Mouse (Mus musculus) cerebellum, adult 9-10 months (tissue): ENCODE measurements around the gene Klhdc9.

ENCODE experiments used
- DNase-seq: peaks from one replicate; pipeline ENCODE4 v3.0.0; 2022

Klhdc9 gene

DNA sequence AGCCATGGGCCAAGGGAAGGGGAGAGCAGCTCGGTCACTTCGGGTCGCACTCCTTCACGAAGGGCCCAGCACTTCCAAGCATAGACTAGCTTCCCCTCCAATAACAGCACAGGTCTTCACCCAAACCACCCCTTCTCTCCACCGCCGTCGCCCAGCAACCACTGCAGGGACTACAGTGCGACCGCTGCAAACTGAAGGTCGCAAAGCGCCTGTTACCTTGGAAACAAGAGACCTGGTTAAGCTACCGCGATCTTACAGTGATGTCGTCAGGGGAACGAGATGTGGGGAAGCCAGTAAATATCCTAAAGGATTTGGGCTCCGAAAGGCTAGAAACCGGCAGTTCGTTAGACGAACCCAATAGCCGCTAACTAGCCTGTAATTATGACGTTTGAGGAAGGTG is at the start of gene Klhdc9:
Gene Klhdc9 (minus strand): TSS at position 143 of the 400 bp plus-strand sequence.
- peak; percentile 92 for DNase-seq

DNA sequence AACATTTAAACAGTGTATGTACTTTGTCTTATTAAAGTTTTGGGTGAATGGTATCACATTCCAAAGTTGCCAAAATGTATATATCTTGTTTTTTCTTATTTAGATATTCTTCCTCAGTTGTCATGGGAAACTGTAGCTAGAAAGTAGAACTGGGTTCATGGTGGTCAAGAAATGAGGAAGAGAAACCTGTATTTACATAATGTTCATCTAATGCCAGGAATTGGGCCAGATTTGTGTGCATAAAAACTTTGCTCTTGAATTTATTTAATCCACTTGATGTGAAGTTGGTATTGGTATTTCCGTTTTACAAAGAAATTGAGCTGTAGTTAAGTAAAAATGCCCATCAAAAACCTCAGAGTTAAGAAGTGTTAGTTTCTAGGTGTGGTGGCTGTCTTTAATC is 49.6 kb upstream of the Klhdc9 start:
- DNase-seq, result no peak

DNA sequence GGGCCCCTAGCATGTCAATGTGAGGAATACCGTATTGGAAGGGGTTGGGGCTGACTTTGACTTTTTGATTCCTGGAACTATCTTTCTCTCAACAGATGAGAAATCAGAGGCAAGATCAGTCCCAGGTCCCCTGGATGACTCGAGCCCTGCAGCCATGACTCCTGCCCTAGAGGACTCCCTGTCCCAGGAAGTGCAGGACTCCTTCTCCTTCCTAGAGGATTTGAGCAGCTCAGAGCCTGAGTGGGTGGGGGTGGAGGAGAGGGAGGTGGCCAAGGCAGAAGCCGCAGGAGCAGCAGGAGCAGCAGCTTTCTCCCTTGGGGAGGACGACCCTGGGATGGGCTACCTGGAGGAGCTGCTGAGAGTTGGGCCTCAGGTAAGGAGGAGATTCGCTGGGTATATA is 46.7 kb upstream of the Klhdc9 start:
- no peak for DNase-seq

DNA sequence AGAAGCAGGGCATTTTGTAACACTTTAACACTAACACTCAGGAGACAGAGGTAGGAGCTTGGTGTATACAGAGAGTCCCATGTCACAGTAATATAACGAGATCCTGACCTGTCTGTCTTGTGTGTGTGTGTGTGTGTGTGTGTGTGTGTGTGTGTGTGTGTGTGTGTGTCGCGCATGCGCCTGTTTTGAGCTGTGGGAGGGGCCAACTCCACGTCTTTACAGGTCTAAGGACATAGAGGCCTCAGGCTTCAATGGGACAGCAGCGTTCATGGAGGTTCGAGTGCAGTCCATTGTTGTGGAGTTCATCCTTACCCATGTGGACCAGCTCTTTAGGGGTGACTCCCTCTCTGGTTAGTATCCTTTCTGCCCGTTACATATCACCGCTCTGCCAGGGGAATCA is 42.4 kb upstream of the Klhdc9 start:
- no peak for DNase-seq

DNA sequence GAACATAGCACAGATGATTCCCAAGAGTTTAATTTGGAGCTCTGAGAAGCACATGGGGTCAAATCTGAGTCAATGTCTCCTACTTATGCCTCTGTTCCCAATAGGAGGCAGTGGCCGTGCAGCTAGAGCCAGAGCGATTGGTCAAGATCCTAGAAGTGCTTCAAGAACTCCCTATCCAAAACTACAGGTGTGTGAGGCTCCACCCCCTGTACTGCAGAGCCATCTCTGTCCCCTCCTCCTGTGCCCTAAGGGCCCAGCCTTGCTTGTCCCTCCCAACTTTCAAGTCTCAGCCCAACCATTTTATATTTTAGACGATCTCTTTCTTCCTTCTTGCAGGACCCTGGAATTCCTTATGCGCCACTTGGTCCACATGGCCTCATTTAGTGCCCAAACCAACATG is 41.2 kb upstream of the Klhdc9 start:
- no peak for DNase-seq

DNA sequence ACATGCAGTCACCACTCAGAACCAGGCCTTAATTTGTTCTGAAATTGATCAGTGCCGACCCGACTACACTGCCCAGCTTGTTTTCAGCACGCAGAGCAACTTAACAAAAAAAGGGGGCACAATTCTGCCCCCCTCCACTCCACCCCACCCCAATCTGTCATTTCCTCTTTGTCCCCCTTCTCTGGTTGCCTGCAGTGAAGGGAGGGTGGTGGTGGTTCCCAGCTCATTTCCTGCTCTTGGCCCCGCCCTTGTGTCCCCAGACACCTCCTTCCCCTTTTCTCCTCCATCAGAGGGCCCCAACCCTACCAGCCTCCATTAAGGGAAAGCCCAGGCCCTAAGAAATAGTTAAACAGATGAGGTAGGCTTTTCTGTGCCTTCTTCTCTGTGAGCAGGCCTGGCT is 29.5 kb upstream of the Klhdc9 start:
- no peak for DNase-seq

DNA sequence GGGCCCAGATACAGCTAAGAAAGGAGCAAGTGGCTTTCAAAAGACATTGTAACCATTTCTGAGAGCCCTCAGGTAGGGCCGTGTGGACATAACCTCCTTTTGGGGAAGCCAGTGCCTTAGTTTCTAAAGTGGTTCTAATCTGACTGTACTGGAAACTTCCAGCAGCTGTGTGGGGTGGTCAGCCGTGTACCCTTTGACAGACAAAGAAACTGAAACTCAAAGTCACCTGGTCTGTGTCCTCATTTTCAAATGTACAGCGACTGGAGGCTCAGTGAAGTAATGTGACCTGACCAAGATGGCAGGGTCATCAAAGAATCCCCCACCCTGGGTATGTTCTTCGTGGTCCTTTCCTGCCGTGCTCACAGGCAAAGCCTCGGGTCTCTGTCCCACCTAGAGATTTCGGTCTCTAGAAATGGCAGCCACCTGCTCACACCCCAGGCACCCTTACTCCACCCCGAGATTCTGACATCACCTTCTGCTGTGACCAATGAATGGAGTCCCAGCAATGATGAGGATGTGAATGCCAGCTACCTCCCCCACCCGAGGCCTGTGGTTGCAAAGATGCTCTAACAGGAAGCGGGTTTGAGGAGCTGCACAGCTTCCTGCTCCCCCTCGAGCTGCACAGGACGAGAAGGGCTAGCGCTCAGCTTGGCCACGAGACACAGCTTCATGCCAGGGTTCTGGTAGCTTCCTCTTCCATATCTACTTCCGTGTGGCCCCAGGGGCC is 27.9 kb upstream of the Klhdc9 start, which contains the start of gene Arhgap30:
Gene Arhgap30 (plus strand): TSS at position 579 of the 727 bp plus-strand sequence.
- DNase-seq, result no peak

DNA sequence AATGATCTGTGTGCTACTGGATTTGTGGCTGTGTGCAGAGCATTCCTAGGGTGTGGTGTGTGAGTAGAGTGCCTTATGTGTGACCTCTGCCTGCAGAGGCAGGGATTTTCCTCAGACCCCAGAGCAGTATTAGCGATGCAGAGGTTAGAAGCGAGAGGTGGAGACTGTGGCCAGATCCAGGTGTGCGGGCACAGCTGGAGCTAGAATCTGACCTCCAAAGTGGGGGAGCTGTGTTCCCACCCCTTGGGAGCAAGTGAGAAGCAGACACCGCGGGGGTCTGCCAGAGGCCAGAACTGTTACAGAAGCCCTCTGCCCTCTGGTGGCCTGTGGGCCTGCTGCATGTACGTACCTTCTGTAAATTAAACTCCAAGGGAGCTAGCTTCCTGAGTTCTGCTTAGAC is 26.5 kb upstream of the Klhdc9 start:
- DNase-seq, result no peak

DNA sequence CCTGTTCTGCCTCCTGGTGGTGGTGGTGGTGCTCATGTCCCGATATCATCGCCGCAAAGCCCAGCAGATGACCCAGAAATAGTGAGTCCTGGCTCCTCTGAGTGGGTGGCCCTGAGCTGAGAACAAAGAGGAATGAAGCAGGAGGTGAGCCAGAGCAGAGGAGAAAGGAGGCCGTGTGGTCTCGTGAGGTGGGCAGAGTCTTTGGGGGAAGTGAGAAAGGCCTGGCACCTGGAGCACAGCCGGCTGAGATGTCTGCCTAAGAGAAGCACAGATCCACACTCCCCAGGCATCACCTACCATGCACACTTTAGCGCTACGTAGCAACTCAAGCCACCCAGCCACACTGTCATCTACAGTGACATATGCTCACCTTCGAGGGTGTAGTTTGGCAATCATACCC is 24.6 kb upstream of the Klhdc9 start:
- no peak for DNase-seq

DNA sequence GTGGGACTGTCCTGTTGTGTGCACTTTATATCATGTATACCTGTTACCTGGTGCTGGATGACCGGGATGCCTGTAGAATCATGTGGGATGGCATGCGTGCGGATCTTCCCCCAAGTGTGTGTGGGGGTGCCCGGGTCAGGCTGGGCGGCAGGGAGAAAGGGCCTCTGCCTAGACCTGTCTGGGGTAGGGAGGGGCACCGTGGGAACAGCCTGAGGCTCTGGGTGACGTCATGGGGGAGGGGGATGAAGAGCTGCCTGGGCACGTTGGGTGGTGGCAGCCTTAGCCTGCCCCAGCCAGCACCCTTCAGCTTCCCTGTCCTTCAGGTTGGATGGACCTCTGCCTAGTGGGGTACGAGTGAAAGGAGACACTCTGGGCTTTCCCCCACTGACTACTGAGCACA is 23.8 kb upstream of the Klhdc9 start:
- no peak for DNase-seq

DNA sequence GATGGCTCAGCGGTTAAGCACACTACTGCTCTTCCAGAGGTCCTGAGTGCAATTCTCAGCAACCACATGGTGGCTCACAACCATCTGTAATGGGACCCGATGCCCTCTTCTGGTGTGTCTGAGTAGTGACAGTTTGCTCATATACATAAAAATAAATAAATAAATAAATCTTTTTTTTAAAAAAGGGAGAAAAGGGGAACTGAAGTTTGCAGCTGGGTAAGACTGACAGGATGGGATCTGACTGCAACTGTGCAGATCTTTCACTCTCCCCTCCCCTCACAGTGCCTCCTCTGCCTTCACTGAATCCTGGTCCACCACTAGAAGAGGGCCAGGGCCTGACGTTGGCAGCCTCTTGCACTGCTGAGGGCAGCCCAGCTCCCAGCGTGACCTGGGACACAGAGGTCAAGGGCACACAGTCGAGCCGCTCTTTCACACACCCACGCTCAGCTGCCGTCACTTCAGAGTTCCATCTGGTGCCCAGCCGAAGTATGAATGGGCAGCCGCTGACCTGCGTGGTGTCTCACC is 21.6 kb upstream of the Klhdc9 start:
- no peak for DNase-seq

DNA sequence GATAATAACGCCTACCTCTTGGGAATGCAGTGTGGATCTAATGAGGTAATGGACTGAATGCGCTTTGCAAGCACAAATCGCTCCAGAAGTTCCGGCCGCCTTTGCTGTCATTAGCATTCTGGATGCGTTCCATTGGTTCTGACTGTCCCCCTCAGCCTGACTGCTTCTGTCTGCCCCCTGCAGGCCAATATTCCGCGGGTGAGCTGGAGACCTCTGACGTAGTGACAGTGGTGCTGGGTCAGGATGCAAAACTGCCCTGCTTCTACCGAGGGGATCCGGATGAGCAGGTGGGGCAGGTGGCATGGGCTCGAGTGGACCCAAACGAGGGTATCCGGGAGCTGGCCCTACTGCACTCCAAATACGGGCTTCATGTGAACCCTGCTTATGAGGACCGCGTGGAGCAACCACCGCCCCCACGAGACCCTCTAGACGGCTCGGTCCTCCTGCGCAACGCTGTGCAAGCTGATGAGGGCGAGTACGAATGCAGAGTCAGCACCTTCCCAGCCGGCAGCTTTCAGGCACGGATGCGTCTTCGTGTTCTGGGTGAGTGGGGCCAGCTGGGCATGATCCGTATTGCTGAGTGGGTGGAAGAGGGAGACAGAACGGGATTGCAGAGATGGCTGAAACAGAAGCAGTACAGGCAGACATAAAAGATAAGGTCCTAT is 19.5 kb upstream of the Klhdc9 start:
- DNase-seq, result peak; percentile 93

DNA sequence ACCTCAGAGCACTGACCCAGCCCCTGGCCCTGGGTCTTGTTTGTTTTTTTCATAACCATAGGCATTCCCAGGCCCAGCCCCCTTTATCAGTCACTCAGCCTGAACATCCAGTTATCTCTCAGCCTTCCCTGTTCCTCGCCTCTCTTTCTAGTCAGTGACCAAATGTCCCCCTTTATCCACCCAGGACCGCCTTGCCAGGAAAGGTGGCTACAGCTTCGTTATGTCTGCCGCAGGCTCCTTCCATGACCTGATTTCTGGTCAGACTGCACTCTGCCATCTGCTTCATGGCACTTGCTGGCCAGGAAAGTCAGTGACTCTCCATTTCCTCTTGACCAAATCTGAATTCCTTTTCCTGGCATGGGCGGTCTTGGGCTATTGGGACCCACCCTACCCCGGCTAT is 17.7 kb upstream of the Klhdc9 start:
- DNase-seq, result peak; percentile 74

DNA sequence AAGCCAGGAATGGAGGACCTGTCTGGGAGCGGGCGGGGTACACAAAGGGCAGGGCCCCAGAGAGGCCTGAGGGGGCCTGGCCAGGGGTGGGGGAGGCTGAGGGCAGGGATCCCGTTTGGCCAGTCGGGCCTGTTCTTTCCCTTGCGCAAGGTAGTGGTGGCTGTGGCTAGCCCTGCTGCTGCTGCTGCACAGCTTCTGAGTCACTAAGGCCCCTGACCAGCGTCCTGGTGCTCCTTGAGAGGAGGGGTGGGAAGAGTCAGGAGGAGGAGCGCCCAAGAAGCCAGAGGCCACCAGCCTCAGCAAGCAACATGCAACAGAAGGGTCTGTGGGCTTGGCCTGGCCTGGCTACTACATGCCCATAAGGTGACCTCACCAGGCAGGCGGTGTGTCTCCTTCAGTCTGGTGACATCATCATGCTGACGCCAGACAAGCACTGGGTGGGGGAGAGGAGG is 15.1 kb upstream of the Klhdc9 start:
- DNase-seq, result no peak

DNA sequence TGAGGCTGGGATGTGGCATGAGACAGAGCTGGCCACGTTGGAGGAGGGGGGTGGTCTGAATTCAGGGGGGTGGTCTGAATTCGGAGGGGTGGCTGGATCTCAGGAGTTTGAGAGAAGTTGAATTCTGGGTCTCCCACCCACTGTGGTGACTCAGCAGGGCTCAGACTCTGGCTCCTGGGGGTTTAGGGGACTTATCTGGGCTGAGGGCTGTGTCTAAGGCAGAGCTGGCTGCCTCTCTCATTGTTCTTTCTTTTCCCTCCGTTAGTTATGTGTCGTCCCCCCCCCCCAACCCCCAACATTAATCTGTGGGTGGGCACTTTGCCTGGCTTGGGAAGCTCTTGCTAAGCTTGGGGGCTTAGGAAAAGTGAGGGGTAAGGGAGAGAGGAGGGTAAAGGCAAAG is 13.3 kb upstream of the Klhdc9 start:
- no peak for DNase-seq

DNA sequence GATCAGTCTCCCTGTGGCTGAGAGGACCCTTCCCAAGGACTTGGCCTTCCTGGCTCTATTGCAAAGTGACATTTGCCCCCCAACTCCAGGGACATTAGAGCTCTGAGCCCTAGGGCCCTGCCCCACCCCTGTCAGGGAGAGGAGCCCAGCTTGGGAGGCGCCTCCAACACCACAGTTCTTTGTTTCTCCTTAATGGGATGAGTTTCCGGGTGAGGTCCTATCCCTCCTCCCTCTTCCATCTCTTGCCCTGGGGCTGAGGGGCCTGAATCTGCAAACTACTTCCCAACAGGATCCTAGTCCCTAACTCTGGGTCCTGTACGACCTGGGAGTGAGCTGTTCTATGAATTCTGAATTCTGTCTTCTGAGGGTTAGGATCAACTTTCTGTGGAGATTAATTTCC is 12.3 kb upstream of the Klhdc9 start:
- DNase-seq, result no peak

DNA sequence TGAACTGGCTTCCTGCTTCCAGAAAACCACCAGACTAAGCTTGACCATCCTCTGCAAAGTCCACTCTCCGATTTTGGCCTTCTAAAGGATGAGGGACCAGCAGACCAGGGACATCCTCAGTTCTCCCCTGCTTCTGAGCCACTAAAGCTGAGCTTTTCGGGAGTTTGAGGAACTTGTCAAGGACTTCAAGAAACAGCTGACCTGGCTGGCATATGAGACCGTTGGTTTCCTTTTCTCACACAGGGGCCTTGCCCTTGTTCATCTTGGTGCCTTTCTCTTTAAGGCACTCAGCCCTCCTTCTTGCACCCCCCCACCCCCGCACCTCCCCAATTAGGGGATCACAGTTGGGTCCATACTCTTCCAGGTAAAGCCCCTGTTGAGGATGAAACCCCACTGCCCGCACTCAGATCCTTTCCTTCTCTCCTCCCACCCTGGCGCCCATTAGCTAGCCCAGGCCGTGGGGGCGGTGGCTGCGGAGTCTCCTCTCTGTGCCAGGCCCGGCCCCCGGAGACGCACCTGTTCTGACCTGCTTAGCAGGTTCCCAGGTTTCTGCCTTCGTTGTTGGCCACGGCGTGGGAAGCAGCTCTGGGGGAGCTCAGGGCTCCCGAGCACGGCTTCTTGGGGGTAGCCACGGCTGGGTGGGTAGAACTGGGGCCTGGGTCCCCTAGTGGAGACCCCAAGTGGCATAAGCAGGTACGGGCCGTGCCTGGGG is 9.4 kb upstream of the Klhdc9 start, which contains the start of gene Nectin4:
Gene Nectin4 (plus strand): TSS at position 255 of the 712 bp plus-strand sequence.
- no peak for DNase-seq

DNA sequence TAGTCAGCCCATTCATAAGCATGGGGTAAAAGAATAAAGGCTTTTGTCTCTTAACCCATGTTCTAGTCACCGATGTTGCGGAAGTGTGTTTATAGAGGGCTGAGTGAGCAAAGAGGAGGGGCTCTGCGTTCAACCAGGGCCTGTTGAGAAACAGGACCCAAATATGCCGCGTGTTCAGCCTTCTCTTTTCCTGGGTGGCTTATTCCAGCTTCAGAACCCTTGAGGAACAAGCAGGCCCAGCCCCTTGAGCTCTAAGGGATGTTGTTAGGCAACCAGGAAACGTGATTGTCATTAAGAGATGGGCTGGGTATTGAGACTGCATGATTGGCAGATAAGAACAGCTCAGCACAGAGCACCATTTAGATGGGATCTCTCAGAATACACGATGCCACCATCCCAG is 5.3 kb upstream of the Klhdc9 start:
- DNase-seq, result no peak

DNA sequence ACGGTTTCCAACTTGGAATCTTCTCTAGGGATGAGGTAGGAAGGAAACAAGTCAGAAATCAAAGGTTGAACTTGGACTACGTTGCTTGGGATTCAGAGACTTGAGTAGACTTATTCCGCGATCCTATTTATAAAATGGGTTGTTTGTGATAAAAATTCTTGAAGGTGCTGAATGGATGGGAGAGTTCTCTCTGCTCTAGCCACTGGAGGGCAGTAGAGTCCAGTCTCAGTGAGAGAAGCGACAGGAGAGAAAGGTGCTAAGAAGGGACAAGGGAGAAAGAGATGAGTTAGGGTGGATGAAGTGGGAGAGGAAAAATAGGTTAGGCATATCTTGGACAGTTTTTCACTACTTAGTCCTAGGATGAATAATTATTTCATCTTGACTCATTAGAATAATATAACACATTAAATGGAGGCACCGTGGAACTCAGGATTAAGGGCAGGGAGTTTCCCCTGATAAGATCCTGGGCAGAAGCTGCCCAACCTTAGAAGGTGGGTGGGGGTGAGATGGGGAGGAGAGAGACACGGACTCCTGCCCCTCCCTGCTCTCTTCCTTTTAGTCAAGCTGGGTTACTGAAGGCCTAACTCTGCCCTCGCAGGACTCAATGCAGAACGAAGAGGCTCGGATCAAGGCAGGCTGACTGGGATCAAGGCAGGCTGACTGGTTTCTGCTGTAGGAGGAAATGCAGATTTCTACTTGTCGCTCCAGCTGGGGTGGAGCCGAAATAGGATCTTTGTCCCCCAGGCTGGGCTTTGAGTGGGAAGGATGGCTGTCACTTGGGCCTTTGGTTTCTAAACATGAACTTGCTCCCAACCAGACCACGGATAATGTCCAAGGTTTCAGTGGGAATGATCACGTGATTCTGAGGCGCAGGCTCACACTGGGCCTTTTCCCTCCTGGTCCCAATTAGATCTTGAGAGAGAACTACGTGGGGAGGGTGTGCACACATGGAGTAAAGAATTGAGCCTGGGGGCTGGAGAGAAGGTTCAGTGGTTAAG is 807 bp upstream of the Klhdc9 start:
- DNase-seq, result peak; percentile 89

DNA sequence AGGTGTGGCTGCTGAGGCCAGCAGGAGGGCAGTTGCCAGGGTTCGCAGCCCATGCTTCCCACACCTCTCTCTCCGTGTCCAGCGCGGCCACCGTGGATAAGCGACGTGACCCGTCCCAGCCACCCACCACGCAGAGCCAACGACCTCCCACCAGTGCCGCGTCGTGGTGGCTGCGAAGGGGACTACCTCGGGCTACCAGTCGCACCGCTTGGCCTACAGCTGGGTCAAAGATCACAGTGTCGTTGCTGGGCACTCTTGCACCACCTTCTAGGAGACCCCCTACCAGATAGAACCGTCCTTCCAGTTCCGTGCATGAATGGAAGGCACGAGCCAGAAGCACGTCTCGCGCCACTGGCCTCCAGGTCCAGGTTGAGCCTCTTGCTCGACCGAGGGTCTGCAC is 345 bp downstream of the Klhdc9 start:
- no peak for DNase-seq

DNA sequence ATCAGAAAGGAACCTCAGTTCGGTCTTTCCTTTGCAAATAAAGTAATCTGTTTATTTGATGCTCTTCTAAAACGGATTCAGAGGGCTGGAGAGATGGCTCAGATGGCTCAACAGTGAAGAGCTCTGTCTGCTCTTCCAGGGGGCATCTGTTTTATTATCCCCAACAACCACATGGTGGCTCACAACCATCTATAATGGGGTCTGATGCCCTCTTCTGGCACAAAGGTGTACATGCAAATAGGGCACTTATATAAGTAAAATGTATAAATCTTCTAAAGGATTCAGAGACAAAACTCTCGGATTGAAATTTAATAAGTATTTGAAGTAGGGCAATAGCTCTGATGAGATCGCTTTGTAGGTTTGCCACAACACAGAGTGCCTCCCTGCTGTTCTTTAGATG is 2.2 kb downstream of the Klhdc9 start:
- peak; percentile 69 for DNase-seq

DNA sequence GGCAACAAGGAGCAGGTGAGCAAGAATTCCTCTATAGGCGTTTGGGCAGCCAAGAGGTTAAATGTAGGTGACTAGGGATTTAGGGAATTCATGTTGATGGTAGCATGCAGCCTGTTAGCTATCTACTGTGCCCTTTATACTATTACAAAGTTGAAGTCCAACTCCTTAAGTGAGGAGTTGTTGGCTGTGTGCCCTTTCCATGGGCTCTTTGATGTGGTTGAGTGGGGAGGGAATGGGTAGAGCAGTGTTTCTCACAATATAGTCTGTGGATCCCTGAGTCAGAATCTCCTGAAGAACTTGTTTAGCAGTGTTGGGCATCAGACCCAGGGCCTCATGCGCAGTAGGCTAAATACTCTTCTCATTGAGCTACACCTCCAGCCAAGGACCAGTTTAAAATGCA is 3.8 kb downstream of the Klhdc9 start:
- no peak for DNase-seq
